ENCODE assay signal across 12 mouse cellular contexts in the genomic region with DNA sequence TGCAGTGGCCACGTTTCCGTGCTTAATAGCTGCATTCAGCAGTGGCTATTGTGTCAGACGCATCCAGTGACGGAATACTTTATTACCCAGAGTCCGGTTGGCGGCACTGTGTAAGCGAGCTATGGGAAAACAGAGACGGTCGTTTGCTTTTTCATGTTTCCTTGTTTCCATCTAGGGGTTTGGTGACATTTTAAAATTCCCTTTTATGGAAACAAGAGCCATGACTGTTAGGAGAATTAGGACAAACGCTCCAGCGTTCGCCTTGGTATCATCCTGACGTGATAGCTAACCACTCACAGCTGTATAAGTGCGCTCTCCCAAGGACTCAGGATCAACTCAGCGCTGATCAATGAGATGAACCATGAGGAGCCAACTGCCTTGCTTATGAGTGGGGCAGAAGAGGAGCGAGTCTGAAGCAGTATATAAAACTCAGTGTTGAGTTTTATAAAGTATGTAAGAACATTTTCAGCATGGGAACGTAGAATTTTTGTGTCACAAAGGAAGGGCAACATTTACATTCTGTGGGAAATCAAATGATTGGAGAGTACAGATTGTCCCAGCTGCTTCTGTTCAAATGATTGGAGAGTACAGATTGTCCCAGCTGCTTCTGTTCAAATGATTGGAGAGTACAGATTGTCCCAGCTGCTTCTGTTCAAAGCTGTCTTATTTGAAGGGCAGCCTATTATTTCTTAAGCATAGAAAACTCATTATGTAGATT.
DNase-seq lines count a peak whose midpoint lies in the region; ATAC-seq and TF ChIP-seq lines count a peak whose summit lies in the region.
"Had no signal": no experiment of that assay in that cellular context is flagged by ENCODE, and none has a peak within 500 bp of the region (broad histone marks: within the 10 kb centered on the region; RNA-seq: fewer than 3 reads in every experiment).

No protein-coding gene starts in this region.

- peak; percentile 12 for DNase-seq in kidney, adult 2 months
- DNase-seq in kidney, postnatal 14 days, result no peak
- DNase-seq in brain, adult 2 months (ENCODE audit: low read depth, low spot score), result peak; percentile 22
- no peak for DNase-seq in midbrain, embryonic 11.5 days (ENCODE audit: low spot score, missing footprints)
- no peak for DNase-seq in thymus, adult 18-20 months
- no peak for DNase-seq in layer of hippocampus, adult 9-10 months (ENCODE audit: low spot score)
- DNase-seq in T-cell, adult 2 months (ENCODE audit: low spot score), result no peak
- DNase-seq: kidney, postnatal 25 days; thymus, postnatal 14 days had no signal

- no peak for TF ChIP-seq CTCF in kidney, adult 2 months (conservative IDR thresholded peaks at IDR 0.05; ENCODE audit: insufficient read depth, insufficient read length, low read depth, low read length)

- no peak overlapping the region for H3K9ac ChIP-seq in forebrain, embryonic 15.5 days (replicated peaks)
- no peak overlapping the region for H3K9ac ChIP-seq in midbrain, embryonic 11.5 days (ENCODE audit: low read length)
- H3K9ac ChIP-seq: limb, embryonic 12.5 days had no signal

- peak; percentile 65 for ATAC-seq in forebrain, embryonic 15.5 days (replicated peaks)
- ATAC-seq in midbrain, embryonic 11.5 days (ENCODE audit: low FRiP score), result peak; percentile 73; the same call in 1 of the 2 replicates

- no peaks in the 10 kb centered on the region for H3K4me1 ChIP-seq in kidney, adult 2 months (ENCODE audit: control insufficient read depth, insufficient read depth, low read length)
- H3K4me1 ChIP-seq in forebrain, embryonic 15.5 days, result peaks cover 24% of the 10 kb centered on the region
- H3K4me1 ChIP-seq in midbrain, embryonic 11.5 days (ENCODE audit: control insufficient read depth, insufficient read depth, low read length), result peaks cover 13% of the 10 kb centered on the region; the same call in 1 of the 2 replicates

- no peaks in the 10 kb centered on the region for H3K36me3 ChIP-seq in kidney, adult 2 months (ENCODE audit: control insufficient read depth, insufficient read depth, low read length)
- no peaks in the 10 kb centered on the region for H3K36me3 ChIP-seq in forebrain, embryonic 15.5 days
- H3K36me3 ChIP-seq in midbrain, embryonic 11.5 days (ENCODE audit: control insufficient read depth, insufficient read depth, low read length), result no peaks in the 10 kb centered on the region
- H3K36me3 ChIP-seq: limb, embryonic 12.5 days had no signal

- H3K27ac ChIP-seq in kidney, adult 2 months (ENCODE audit: insufficient read depth, low read depth, low read length), result no peak overlapping the region
- no peak overlapping the region for H3K27ac ChIP-seq in forebrain, embryonic 15.5 days (replicated peaks)
- peak overlapping the region; percentile 27; the same call in 1 of the 2 replicates for H3K27ac ChIP-seq in midbrain, embryonic 11.5 days (ENCODE audit: low read depth, low read length)

- H3K4me2 ChIP-seq in forebrain, embryonic 15.5 days (replicated peaks), result peak overlapping the region; percentile 20; the same call in 1 of the 2 replicates
- H3K4me2 ChIP-seq in midbrain, embryonic 11.5 days, result no peak overlapping the region
- H3K4me2 ChIP-seq: limb, embryonic 12.5 days had no signal

- H3K4me3 ChIP-seq in kidney, adult 2 months (ENCODE audit: insufficient read depth, low read depth, low read length), result no peak overlapping the region
- peak overlapping the region; percentile 2; the same call in 1 of the 2 replicates for H3K4me3 ChIP-seq in forebrain, embryonic 15.5 days
- no peak overlapping the region for H3K4me3 ChIP-seq in midbrain, embryonic 11.5 days (ENCODE audit: low read depth, low read length)
- H3K4me3 ChIP-seq: limb, embryonic 12.5 days had no signal

- no peaks in the 10 kb centered on the region for H3K9me3 ChIP-seq in forebrain, embryonic 15.5 days
- no peaks in the 10 kb centered on the region; the same call in 1 of the 2 replicates for H3K9me3 ChIP-seq in midbrain, embryonic 11.5 days (ENCODE audit: control insufficient read depth, low read length)
- H3K9me3 ChIP-seq: limb, embryonic 12.5 days had no signal

- no peak for TF ChIP-seq POLR2A in kidney, adult 2 months (IDR thresholded peaks at IDR 0.05; ENCODE audit: low read depth, low read length)

- 72% methylated on average over 17 of the region's 17 CpGs for WGBS in kidney, adult 2 months
- 31% methylated on average over 17 of the region's 17 CpGs for WGBS in forebrain, embryonic 15.5 days
- WGBS in midbrain, embryonic 11.5 days, result 68% methylated on average over 17 of the region's 17 CpGs

- no peaks in the 10 kb centered on the region for H3K27me3 ChIP-seq in kidney, adult 2 months (replicated peaks; ENCODE audit: control insufficient read depth, insufficient read depth, low read length)
- no peaks in the 10 kb centered on the region for H3K27me3 ChIP-seq in forebrain, embryonic 15.5 days
- H3K27me3 ChIP-seq in midbrain, embryonic 11.5 days (ENCODE audit: control insufficient read depth, insufficient read depth, low read length), result no peaks in the 10 kb centered on the region
- H3K27me3 ChIP-seq: CH12.LX; limb, embryonic 12.5 days had no signal

Comparison
In these comparisons a context has a peak if more than half of its experiments do, and no peak if none do; other contexts are left out.
1. DNase-seq: peak in kidney, adult 2 months (single experiment) and brain, adult 2 months (single experiment); none in kidney, postnatal 14 days (single experiment), midbrain, embryonic 11.5 days (single experiment), thymus, adult 18-20 months (0 of 2), layer of hippocampus, adult 9-10 months (single experiment) and T-cell, adult 2 months (single experiment).